Mouse (Mus musculus): ENCODE results near the gene Mturn. TPM values are rescaled to one million over a fixed set of nuclear protein-coding genes. Genes with fewer than 3 reads are reported as not detected.

Mturn gene
- total RNA-seq, 2 experiments from 2014 or later = 135 to 145 TPM

DNA sequence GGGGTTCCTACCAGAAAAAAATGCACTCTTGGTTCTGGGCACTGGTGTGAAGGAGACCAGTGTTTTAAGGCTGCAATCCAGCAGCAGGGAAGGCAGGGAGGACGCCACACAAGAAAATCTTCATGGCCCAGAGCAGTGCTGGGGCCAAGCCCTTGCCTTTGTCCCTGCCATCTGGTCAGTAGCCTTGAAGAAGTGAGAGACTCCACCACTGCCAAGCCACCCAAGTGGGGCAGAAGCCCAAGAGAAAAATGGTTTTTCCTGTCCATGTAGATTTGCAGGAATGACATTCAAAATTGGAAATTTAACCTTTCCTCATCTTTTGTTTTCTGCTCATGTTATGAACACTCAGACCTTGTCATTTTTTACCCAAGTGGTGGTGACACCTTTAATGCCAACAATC lies 10.8 kb downstream of the Mturn start:
- DNase-seq (ENCODE audit: extremely low spot score in 1 of 2, low spot score in 1 of 2) = no peak

DNA sequence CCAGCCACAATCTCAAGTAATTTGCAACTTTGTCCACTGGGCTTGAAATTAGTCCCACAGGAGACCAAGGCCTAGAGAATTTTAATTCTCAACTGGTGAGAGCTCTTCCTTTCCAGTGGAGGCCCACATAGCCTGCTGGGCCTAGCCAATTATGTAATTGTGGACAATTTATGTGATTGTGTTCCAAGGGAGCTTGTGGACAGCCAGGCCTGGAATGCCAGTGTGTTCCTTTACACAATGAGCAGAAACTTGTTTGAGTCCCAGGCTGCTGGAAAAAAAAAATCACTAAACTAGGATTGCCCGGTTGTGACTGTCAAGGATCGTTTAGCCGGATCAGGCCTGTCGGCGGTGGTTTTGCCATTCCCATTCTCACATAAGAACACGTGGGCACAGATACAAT lies 11.9 kb downstream of the Mturn start:
- DNase-seq (ENCODE audit: extremely low spot score in 1 of 2, low spot score in 1 of 2) = no peak

DNA sequence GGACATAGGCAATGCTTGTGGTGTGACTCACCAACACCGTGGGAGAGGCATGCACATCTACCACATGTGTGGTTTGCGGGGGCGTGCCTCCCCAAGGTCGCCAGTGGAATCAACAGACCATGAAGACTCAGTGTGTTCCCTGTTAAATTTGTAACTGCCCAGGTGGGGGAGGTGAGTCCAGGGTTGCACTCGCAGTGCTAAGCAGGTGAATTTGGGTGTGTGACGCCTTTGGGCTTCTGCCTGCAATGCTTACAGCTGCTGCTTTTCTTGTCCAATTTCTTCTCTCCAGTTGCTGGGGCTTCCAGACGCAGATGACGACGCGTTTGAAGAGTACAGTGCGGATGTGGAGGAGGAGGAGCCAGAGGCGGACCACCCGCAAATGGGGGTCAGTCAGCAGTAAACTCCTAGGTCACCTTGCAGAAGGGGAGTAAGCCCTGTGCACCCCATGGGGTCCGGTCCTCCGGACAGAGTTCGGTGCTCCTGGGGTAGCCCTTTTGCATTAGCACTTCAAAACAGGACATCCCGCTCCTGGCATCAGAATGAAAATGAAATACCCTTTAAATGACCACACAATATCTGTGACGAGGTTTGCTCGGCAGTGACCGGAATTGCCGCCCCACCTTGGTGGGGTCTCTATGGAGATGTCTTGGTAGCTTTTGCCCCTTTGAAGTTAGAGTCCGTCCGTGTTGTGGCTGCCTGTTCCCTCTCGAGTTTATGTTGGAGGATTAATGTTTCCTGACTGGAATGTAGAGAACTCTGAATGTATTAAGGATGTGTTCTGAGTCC lies 17.5 kb downstream of the Mturn start:
- DNase-seq (ENCODE audit: extremely low spot score in 1 of 2, low spot score in 1 of 2) = no peak

DNA sequence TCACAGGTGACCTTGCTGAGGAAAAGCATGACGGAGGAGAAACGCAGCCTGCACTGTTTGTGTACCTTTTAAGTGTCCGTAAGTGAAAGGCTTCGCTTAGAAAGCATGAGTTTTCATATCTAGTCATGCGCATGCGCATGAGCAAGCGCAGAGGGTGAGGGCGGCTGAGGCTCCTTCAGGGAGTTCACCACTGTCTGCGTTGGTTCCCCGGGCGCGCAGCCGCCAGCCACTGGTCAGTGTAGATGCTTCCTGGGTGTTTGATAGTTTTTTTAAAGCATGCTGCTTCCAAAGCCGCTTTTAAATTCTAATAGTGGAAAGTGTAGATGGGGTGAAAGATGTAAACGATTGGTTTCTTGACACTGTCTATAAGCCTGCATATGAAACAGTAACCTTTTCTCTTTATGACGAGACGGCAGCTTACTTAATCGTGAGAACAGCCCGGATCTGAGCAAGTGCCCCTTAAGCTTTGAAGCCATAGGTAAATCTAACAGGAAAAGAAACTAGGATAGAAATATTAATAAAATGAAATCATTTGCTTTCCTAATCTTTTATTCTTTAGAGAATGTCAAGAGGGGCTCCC lies 18.1 kb downstream of the Mturn start:
- DNase-seq (ENCODE audit: extremely low spot score in 1 of 2, low spot score in 1 of 2) = peak; percentile 58 to 62

DNA sequence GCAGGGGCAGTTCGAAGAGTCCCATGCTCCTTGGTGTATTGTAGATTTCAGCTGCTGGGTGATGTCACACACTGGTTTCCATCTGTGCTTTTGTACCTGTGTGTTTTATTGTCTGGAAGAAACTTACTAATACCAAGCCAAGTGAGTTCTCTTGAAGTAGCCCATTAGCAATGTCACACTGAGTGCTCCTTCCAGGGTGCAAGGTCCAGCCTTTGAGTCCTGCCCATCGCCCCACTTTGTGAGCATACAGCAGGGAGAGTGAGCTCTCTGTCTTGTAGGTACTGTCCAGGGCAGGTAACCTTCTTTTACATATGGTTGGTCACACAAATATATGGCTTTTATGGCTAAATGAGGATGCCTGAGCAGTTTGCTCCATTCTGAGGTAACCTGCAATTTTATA lies 19.1 kb downstream of the Mturn start:
- no peak for DNase-seq (ENCODE audit: extremely low spot score in 1 of 2, low spot score in 1 of 2)

DNA sequence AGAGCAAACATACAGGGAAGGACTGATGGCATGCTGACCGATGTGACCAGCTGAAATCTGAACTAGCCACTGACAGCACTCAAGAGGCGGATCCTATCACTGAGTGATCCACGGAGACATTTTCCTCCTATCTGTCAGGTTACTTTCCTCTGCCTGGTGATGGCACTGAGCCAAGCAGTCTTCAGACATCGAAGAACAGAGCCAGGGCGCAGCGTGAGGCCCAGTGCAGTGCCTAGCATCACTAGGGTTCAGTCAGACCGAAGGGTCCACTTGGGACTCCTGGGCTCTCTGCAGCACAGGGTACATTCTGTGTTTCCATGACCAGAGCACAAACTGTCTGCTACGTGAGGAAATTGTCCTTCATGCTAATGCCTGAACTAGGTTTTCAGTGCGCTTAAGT lies 20.5 kb downstream of the Mturn start:
- DNase-seq (ENCODE audit: extremely low spot score in 1 of 2, low spot score in 1 of 2) = no peak

DNA sequence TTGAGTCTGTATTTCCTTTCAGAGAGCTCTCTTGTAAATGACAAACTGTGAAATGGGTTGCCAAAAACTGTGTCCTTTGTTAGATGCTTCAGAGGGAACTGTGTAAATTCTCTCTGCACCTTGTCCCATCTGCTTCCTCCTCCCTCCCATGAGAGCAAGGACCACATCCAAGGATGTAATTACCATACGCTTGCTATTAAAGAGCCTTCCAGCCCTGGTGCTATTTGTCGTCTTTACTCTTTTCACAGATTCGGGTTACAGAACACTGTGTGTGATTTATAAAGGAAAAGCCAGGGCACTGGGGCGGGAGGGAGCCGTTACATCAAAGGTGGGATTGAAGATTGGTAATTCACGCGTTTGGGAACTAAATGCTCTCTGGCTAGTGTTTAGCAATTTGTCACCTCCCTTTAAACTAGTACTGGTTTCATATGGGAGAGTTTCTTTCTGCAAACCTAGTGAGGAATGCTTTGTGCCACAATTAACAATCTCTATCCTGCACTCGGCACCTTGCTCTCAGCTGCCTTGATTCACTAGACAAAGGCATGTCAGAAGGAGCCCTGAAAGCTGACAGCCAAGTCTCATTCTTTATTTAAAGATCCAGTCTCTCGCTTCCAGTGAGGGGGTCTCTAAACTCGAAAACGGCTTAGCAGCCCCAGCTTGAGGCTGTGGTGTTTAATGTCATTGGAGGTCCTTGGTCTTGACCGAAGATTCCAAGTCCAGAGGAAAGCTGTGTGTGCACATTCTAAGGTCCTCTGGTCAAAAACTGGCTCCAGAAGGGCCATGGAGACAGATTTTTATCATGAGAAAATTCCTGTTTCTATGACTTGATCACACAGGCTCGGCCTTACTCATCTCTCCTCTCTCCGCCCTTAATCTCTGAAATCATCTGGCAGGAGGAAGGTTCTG lies 22.5 kb downstream of the Mturn start:
- DNase-seq (ENCODE audit: extremely low spot score in 1 of 2, low spot score in 1 of 2) = no peak

DNA sequence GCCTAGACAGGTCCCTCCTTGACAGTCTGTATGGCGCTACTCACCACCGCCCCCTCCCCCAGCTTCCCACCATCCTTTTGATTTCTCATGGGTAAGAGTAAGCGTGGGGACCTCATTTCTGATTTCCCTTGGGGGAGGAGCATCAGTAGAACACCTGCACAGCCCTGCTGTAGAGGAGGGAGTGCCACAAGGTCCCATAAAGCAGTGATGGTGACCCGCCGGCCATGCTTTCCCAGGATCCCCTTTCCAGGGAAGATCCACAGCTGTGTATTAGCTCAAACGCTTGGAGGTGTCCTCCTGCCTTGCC lies 23.1 kb downstream of the Mturn start:
- DNase-seq (ENCODE audit: extremely low spot score in 1 of 2, low spot score in 1 of 2) = no peak

DNA sequence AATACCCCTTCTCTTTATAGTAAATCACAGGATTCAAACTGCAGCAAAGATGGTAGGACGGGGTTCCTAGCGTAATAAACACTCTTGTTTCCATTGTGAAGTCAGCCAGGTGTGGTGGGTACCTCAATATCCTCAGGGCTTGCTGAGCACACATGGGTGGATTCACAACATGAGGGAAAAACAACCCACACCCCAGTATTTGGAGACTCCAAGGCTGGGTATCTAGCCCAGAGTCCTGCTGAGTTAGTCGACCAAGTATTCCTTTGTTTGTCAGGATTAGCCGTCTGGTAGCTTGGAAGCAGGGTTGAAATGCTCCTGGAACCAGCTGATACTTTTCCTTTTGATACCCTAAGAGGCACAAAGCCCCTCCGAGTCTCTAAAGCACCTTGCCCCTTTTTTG lies 23.4 kb downstream of the Mturn start:
- DNase-seq (ENCODE audit: extremely low spot score in 1 of 2, low spot score in 1 of 2) = no peak

DNA sequence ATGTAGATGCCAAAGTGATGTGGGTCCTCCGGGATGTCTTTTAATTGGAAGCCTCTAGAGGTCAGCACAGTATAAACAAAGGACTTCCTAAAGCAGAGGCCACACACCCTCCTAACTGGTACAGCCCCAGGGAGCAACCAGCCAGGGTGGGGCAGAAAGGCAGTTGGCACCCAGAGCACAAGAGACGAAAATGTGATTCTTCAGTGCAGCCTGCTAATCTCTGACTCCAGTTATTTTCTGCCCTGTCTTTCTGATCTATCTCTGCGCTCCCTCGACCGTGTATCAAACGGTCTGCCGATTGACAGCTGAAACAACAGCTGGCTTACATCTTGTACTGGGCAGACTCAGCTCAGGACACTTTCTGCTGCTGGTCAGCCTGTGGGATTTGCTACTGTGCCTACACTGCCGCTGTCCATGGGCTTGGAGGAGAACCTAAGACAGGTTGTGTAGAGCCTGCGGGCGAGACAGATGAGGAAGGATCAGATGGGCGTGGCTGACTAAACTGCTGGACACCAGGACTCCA lies 24.0 kb downstream of the Mturn start:
- no peak for DNase-seq (ENCODE audit: extremely low spot score in 1 of 2, low spot score in 1 of 2)

DNA sequence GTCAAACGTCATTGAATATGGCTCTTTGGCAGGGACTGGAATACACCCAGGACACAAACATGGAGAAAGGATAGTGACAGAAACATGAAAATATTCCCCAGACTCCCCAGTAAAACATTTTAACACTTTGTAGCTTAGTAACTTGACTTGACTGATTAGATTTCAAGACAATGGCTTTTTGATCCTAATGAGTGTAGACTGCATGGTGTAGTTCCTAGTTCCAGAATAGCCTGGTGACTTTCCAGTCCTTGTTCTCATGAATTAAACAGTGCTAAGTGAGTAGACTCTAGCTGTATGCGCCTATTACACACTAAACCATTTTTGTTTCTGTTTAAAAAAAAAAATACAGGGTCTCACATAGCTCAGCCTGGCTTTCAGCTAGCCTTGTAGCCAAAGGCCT lies 24.7 kb downstream of the Mturn start:
- no peak for DNase-seq (ENCODE audit: extremely low spot score in 1 of 2, low spot score in 1 of 2)

DNA sequence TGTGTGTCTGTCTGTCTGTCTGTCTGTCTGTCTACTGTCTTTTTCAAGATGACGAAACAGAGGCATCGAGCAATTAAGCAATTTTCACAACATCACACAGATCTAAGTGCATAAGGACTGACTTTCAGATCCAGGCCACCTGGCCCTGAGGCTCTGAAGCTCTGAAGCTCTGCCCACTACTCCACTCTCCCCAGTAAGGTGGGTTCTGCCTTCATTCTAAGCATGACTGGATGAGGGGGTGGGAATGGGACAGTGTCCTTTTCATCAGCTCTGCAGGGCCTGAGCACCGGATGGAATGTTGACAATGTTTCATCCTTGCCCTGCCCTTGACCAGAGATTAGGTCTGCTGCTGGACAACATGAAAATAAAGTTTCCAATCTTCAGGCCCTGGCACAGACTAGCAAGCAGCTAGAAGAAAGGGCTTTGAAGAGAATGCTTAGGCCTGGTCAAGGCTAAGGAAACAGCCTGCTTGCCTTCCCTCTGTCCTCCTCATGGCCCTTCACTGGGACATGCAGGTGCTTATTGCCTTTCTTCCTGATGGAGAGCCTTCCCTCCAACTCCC lies 25.3 kb downstream of the Mturn start:
- DNase-seq (ENCODE audit: extremely low spot score in 1 of 2, low spot score in 1 of 2) = no peak

DNA sequence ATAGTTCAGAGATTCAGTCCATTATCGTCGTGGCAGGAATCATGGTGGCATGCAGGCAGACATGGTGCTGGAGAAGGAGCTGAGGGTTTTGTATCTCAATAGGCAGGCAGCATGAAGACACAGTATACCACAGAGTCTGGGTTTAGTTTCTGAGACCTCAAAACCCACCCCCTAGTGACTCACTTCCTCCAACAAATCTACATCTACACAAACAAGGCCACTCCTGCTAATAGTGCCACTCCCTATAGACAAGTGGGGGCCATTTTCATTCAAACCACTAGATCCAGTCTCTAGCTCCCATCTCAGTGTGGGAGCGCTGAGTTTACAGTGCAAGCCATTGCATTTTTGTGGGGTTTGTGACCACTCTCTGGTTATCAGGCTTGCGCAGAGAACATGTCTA lies 27.2 kb downstream of the Mturn start:
- DNase-seq (ENCODE audit: extremely low spot score in 1 of 2, low spot score in 1 of 2) = no peak

DNA sequence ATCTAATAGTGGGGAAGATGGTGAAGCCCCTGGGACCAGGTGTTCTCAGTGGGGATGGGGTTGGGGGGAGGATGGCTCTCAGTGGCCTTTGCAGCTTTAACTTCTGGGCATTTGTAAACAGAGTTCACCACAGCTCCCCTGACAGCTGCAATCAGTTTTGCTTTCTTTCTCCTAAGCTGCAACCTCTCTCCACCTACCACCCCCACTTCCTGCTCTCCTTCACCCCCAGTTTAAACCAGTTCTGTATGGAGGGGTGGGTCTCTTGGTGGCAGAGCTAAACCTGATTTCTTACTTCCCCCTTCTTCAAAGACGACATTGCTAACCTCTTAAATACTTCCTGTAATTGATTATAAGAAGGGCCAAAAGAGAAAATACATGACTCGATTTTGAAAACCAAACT lies 34.3 kb downstream of the Mturn start:
- no peak for DNase-seq (ENCODE audit: extremely low spot score in 1 of 2, low spot score in 1 of 2)

DNA sequence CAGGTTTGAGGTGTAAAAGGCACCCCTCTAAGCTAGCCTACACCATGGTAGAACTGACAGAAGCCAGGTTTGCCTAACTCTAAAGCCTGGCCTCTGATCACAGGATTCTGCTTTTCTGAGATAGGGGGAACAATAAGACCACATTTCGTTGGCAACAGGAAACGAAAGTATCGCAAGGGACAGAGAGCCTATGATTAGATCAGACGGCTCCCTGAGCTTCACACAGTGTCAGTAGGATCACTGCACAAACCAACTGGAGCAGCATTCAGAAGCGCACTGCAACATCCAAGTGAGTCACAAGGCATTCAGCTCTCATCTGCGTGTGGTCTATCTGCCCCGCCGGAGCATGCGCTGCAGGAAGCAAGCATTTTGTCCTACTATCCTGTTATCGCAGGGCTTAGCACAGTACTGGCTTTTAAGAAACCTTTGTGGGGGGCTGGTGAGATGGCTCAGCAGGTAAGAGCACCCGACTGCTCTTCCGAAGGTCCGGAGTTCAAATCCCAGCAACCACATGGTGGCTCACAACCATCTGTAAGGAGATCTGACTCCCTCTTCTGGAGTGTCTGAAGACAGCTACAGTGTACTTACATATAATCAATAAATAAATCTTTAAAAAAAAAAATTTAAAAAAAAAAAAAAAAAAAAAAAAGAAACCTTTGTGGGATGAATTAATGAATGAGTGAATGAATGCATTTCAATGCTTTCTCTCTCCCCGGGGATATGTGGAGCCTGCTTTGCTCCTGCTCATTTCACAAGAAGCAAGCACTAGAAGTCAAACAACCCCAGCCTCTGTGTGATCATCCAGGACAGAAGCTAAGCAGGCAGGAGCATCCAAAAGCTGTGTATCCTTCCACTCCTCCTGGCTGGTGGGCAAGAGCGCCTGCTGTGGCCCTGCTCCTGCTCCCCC lies 37.6 kb downstream of the Mturn start:
- DNase-seq (ENCODE audit: extremely low spot score in 1 of 2, low spot score in 1 of 2) = no peak

DNA sequence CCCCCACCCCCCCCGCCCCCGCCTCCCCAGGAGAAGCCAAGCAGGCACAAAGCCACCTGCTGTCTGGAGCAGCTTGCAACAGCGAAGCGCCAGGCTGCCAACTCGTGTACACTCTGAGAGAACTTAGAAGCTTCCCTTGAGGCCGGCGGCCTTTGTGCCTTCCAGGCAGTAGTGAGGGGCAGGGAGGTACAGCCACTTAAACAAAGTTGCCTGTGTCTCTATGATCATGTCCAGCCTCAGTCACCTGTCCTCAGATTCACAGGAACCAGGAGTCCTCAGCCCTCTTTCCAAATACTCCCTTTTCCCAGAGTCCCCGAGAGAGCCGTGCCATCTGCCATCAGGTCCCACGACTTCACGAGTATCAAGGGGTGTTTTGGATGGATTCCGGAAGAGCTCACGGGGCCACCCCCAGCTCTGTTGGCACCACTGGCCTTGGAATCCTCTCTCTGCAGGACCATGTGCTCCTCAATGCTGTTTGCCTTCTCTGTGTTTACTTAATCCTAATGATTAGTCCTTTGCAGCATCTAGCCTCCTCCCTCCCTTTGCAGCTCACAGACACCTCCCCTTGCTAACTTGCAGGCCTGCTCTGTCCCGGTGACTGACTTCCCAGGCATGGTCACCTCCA lies 38.4 kb downstream of the Mturn start:
- peak; percentile 35 to 38 for DNase-seq (ENCODE audit: extremely low spot score in 1 of 2, low spot score in 1 of 2)

DNA sequence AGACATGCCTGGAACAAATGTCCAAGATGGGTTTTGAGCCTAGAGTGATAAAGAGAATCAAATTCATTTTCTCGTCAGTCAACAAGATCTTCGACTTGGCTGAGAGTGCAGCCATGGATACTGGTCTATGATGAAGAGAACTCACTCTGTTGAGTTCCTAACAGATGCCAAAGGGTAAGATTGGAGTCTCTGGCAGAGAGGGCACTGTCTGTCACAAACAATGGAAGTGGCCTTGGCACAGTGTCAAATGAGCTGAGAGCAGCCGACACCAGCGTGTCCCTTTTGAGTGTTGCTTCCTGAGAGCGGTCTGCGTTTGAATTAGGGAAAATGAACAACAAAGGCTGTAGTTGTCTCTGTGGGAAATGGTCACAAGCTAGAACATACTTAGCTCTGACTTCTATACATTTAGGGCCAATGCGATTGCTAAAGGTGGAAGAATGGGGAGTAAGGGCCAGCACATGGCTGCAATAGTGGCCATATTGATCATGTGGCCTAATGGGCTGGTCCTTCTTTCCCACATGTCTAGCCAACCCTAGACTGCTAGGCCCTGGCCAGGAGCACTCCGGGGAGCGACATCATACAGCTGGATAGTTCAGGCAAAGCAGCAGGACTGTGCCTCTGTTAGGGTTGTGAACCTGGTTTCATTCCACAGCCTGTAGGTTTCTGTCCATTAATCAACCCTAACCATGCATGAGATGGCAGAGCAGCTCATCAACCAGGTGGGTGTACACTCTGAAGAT lies 39.3 kb downstream of the Mturn start:
- DNase-seq (ENCODE audit: extremely low spot score in 1 of 2, low spot score in 1 of 2) = no peak

DNA sequence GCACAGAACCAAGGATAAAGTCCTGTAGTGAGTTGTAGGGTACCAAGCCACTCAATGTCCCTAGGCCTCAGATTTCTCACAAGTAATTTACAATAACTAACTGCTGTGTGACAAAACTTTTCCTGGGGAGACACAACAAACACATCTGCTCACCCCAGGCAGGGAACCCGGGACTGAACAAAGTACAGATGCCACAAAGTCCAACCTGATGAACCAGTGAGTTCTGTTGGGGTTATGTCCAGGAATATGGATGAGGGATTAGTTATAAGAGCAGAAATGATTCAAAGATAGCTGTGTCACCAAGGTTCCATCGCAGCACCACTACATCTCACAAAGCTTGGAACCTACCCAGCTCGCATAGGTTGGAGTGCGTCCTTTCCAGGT lies 39.8 kb downstream of the Mturn start:
- no peak for DNase-seq (ENCODE audit: extremely low spot score in 1 of 2, low spot score in 1 of 2)

DNA sequence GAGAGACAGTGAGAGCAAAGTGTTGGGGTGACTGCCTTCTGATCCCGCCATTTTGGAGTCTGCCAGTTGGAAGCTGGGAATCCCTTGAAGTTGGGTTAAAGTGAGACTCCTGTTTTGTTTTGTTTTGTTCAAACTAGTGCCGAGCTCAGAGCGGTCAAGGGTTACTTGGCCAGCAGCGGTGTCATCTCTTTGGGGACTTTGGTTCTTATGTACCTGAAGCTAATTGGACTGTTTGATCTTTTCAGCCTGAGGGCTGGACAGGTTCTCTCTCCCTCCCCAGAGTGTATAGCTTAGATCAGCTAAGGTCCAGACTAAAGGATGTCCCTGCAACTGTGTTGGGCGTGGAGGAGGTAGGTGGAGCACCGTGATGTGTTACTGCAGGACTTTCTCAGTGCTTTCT lies 44.9 kb downstream of the Mturn start:
- DNase-seq (ENCODE audit: extremely low spot score in 1 of 2, low spot score in 1 of 2) = no peak
